In the genomic region with DNA sequence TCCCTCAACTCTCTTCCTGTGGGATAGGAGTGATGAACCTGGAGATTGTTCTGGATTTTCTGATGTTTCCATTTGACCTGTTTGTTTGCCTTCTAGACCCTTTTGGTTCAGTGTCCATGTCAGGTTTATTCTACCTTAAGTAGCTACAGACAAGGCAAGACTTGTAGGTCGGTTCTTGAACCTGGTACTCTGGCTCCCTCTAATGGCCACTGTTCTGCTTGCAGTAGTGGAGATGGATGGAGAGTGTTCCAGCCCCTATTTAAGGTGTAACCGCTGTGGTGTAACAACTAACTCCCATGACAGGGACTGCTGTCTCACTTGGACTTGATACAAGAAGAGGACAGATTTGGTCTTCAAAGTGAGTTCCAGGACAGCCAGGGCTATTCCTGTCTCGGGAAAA, we compare ENCODE assay signal across 9 mouse cellular contexts. TPM values are rescaled to one million over a fixed set of nuclear protein-coding genes. Genes with fewer than 3 reads are reported as not detected.
A peak's percentile ranks its signal among the peaks of the same experiment; 100 is the strongest.
DNase-seq lines count a peak whose midpoint lies in the region; ATAC-seq lines count a peak whose summit lies in the region.
"Had no signal": no experiment of that assay in that cellular context is flagged by ENCODE, and none has a peak within 500 bp of the region (broad histone marks: within the 10 kb centered on the region; RNA-seq: fewer than 3 reads in every experiment).

No protein-coding gene starts in this region.

- H3K4me1 ChIP-seq in hindbrain, embryonic 10.5 days (replicated peaks), result no peaks in the 10 kb centered on the region
- H3K4me1 ChIP-seq in hindbrain, embryonic 13.5 days (replicated peaks), result no peaks in the 10 kb centered on the region
- H3K4me1 ChIP-seq in heart, embryonic 13.5 days, result no peaks in the 10 kb centered on the region
- H3K4me1 ChIP-seq: neural tube, embryonic 13.5 days had no signal

- H3K9me3 ChIP-seq in hindbrain, embryonic 10.5 days, result 0 out of 2 replicates have a peak, but pooled peaks cover 3% of the 10 kb centered on the region
- no peaks in the 10 kb centered on the region for H3K9me3 ChIP-seq in hindbrain, embryonic 13.5 days
- peaks cover 9% of the 10 kb centered on the region for H3K9me3 ChIP-seq in heart, embryonic 13.5 days
- H3K9me3 ChIP-seq: neural tube, embryonic 13.5 days had no signal

- WGBS in hindbrain, embryonic 10.5 days, result 25% methylated on average over 3 of the region's 3 CpGs
- WGBS in hindbrain, embryonic 13.5 days, result 24% methylated on average over 3 of the region's 3 CpGs
- WGBS in heart, embryonic 13.5 days, result 11% methylated on average over 3 of the region's 3 CpGs

- H3K36me3 ChIP-seq in hindbrain, embryonic 10.5 days, result no peaks in the 10 kb centered on the region
- no peaks in the 10 kb centered on the region for H3K36me3 ChIP-seq in hindbrain, embryonic 13.5 days
- no peaks in the 10 kb centered on the region for H3K36me3 ChIP-seq in heart, embryonic 13.5 days
- H3K36me3 ChIP-seq: neural tube, embryonic 13.5 days had no signal

- no peak overlapping the region for H3K4me3 ChIP-seq in hindbrain, embryonic 10.5 days
- no peak overlapping the region for H3K4me3 ChIP-seq in hindbrain, embryonic 13.5 days
- no peak overlapping the region for H3K4me3 ChIP-seq in heart, embryonic 13.5 days
- H3K4me3 ChIP-seq: neural tube, embryonic 13.5 days had no signal

- DNase-seq in hindbrain, embryonic 10.5 days (ENCODE audit: low spot score), result peak; percentile 41
- DNase-seq in adipocyte (ENCODE audit: low spot score), result peak; percentile 72
- DNase-seq in embryo, embryonic 10 days (ENCODE audit: low spot score), result peak; percentile 80
- peak; percentile 49 to 69 for DNase-seq in layer of hippocampus, postnatal 36 days
- peak; percentile 35 to 80 for DNase-seq in lung, postnatal 4 days
- DNase-seq in spleen, adult 18-20 months, result peak; percentile 55 to 77

- no peak overlapping the region for H3K9ac ChIP-seq in hindbrain, embryonic 13.5 days
- H3K9ac ChIP-seq in heart, embryonic 13.5 days, result no peak overlapping the region
- H3K9ac ChIP-seq: neural tube, embryonic 13.5 days had no signal

- no peak overlapping the region for H3K27ac ChIP-seq in hindbrain, embryonic 10.5 days
- H3K27ac ChIP-seq in hindbrain, embryonic 13.5 days, result no peak overlapping the region
- no peak overlapping the region for H3K27ac ChIP-seq in heart, embryonic 13.5 days (replicated peaks)
- H3K27ac ChIP-seq: neural tube, embryonic 13.5 days had no signal

- H3K27me3 ChIP-seq in hindbrain, embryonic 10.5 days (ENCODE audit: insufficient read depth, poor library complexity, severe bottlenecking), result no peaks in the 10 kb centered on the region
- H3K27me3 ChIP-seq in hindbrain, embryonic 13.5 days, result no peaks in the 10 kb centered on the region
- no peaks in the 10 kb centered on the region for H3K27me3 ChIP-seq in heart, embryonic 13.5 days (replicated peaks)
- H3K27me3 ChIP-seq: neural tube, embryonic 13.5 days had no signal

- no peak for ATAC-seq in hindbrain, embryonic 13.5 days (ENCODE audit: low FRiP score)
- 0 out of 2 replicates have a peak, but pooled peaks have one; percentile 42 for ATAC-seq in heart, embryonic 13.5 days (ENCODE audit: extremely low read depth, insufficient number of reproducible peaks, low FRiP score, low TSS enrichment)

- H3K4me2 ChIP-seq in hindbrain, embryonic 13.5 days, result no peak overlapping the region
- H3K4me2 ChIP-seq in heart, embryonic 13.5 days, result no peak overlapping the region
- H3K4me2 ChIP-seq: neural tube, embryonic 13.5 days had no signal

RNA-seq across cellular contexts. Expression of gene Cul5, which starts 3.8 kb away (rescaled TPM):
- 34.0 and 37.0 TPM in 2 replicates for polyA plus RNA-seq in hindbrain, embryonic 10.5 days (2016; fragmentation: Nextera tagmentation; extraction: Ambion mirVana)
- polyA plus RNA-seq in hindbrain, embryonic 13.5 days (2015; fragmentation: Nextera tagmentation; extraction: Ambion mirVana), result 41.5 and 46.2 TPM in 2 replicates
- 21.4 and 26.2 TPM in 2 replicates for polyA plus RNA-seq in heart, embryonic 13.5 days (2015; fragmentation: Nextera tagmentation; extraction: Ambion mirVana)
- 10 to 100 TPM; 67.1 to 67.2 TPM for total RNA-seq in layer of hippocampus, postnatal 36 days (2021)

RNA-seq across cellular contexts. Expression of gene Rab39, which starts 32.5 kb away (rescaled TPM):
- 3.5 and 5.0 TPM in 2 replicates for polyA plus RNA-seq in hindbrain, embryonic 10.5 days (2016; fragmentation: Nextera tagmentation; extraction: Ambion mirVana)
- 3.6 and 3.7 TPM in 2 replicates for polyA plus RNA-seq in hindbrain, embryonic 13.5 days (2015; fragmentation: Nextera tagmentation; extraction: Ambion mirVana)
- 0.36 TPM in 2 replicates for polyA plus RNA-seq in heart, embryonic 13.5 days (2015; fragmentation: Nextera tagmentation; extraction: Ambion mirVana)
- 1 to 10 TPM; 2.5 to 2.7 TPM for total RNA-seq in layer of hippocampus, postnatal 36 days (2021)
